Comparison of ENCODE assay signal across 8 mouse cellular contexts in the genomic region with DNA sequence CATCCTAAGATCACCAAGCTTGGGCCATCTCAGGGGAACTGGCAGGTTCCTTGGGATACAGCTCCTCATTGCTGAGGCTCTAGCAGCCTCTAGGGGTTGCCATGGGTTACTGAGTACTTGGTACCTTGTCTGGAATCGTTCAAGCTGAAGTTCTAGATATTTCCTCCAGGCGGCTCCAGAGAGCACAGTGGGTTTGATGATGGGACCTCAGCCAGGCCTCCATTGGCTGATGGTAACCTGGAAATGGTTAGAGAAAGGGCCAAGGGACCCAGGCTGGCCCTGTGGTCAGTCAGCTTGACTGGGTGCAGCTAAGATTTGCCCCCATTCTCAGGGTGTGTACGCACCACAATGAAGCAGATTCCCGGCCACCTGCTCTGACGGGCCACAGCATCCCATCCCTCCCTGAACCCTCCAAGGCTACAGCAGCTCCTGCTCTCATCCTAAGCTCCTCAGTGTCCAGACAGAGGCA.
DNase-seq lines count a peak whose midpoint lies in the region; ATAC-seq and TF ChIP-seq lines count a peak whose summit lies in the region.

No protein-coding gene starts in this region.

- no peak overlapping the region for H3K9ac ChIP-seq in embryonic facial prominence, embryonic 12.5 days
- no peak overlapping the region for H3K9ac ChIP-seq in midbrain, embryonic 14.5 days (replicated peaks; ENCODE audit: low read length)

- WGBS in embryonic facial prominence, embryonic 12.5 days, result 57% methylated on average over 5 of the region's 5 CpGs
- WGBS in kidney, adult 2 months, result 59% methylated on average over 5 of the region's 5 CpGs
- WGBS in limb, embryonic 10.5 days, result 58% methylated on average over 5 of the region's 5 CpGs
- WGBS in midbrain, embryonic 14.5 days, result 51% methylated on average over 5 of the region's 5 CpGs

- no peak for TF ChIP-seq POLR2A in kidney, adult 2 months (IDR thresholded peaks at IDR 0.05; ENCODE audit: low read depth, low read length)

- peak; percentile 95 for TF ChIP-seq CTCF in kidney, adult 2 months (conservative IDR thresholded peaks at IDR 0.05; ENCODE audit: insufficient read depth, insufficient read length, low read depth, low read length)

- no peaks in the 10 kb centered on the region for H3K36me3 ChIP-seq in embryonic facial prominence, embryonic 12.5 days
- H3K36me3 ChIP-seq in kidney, adult 2 months (ENCODE audit: control insufficient read depth, insufficient read depth, low read length), result no peaks in the 10 kb centered on the region
- H3K36me3 ChIP-seq in limb, embryonic 10.5 days, result no peaks in the 10 kb centered on the region
- no peaks in the 10 kb centered on the region for H3K36me3 ChIP-seq in midbrain, embryonic 14.5 days (ENCODE audit: control insufficient read depth, insufficient read depth, low read length)

- peak; percentile 73 for DNase-seq in 416B (ENCODE audit: low read depth)
- DNase-seq in adrenal gland, postnatal 10 days, result peak; percentile 78
- peak; percentile 83 for DNase-seq in heart, adult 8-10 months (ENCODE audit: low spot score)
- peak; percentile 91 for DNase-seq in kidney, adult 2 months
- DNase-seq in limb, embryonic 10.5 days (ENCODE audit: low spot score), result peak; percentile 69
- peak; percentile 77 for DNase-seq in midbrain, embryonic 14.5 days
- DNase-seq in spleen, postnatal 4 days (ENCODE audit: low spot score in 2 of 2), result peak; percentile 46 to 70

- H3K9me3 ChIP-seq in embryonic facial prominence, embryonic 12.5 days, result no peaks in the 10 kb centered on the region
- no peaks in the 10 kb centered on the region for H3K9me3 ChIP-seq in limb, embryonic 10.5 days (replicated peaks)
- H3K9me3 ChIP-seq in midbrain, embryonic 14.5 days (ENCODE audit: control insufficient read depth, low read length), result no peaks in the 10 kb centered on the region

- no peak overlapping the region for H3K4me2 ChIP-seq in embryonic facial prominence, embryonic 12.5 days (replicated peaks)
- no peak overlapping the region for H3K4me2 ChIP-seq in midbrain, embryonic 14.5 days (ENCODE audit: low read length)

- ATAC-seq in embryonic facial prominence, embryonic 12.5 days (ENCODE audit: insufficient number of reproducible peaks, insufficient read depth, low FRiP score, low TSS enrichment), result 0 out of 2 replicates have a peak, but pooled peaks have one; percentile 35
- ATAC-seq in midbrain, embryonic 14.5 days (ENCODE audit: low FRiP score, low TSS enrichment), result peak; percentile 34; the same call in 1 of the 2 replicates

- no peak overlapping the region for H3K4me3 ChIP-seq in embryonic facial prominence, embryonic 12.5 days
- no peak overlapping the region for H3K4me3 ChIP-seq in kidney, adult 2 months (ENCODE audit: insufficient read depth, low read depth, low read length)
- H3K4me3 ChIP-seq in limb, embryonic 10.5 days, result no peak overlapping the region
- no peak overlapping the region for H3K4me3 ChIP-seq in midbrain, embryonic 14.5 days (replicated peaks; ENCODE audit: low read depth, low read length)

- H3K4me1 ChIP-seq in embryonic facial prominence, embryonic 12.5 days, result no peaks in the 10 kb centered on the region
- no peaks in the 10 kb centered on the region for H3K4me1 ChIP-seq in kidney, adult 2 months (ENCODE audit: control insufficient read depth, insufficient read depth, low read length)
- peaks cover 5% of the 10 kb centered on the region; the same call in 1 of the 2 replicates for H3K4me1 ChIP-seq in limb, embryonic 10.5 days
- peaks cover 14% of the 10 kb centered on the region for H3K4me1 ChIP-seq in midbrain, embryonic 14.5 days (ENCODE audit: control insufficient read depth, insufficient read depth, low read length)

- no peaks in the 10 kb centered on the region for H3K27me3 ChIP-seq in embryonic facial prominence, embryonic 12.5 days
- no peaks in the 10 kb centered on the region for H3K27me3 ChIP-seq in kidney, adult 2 months (replicated peaks; ENCODE audit: control insufficient read depth, insufficient read depth, low read length)
- no peaks in the 10 kb centered on the region for H3K27me3 ChIP-seq in limb, embryonic 10.5 days (ENCODE audit: low read depth, poor library complexity, severe bottlenecking)
- no peaks in the 10 kb centered on the region for H3K27me3 ChIP-seq in midbrain, embryonic 14.5 days (ENCODE audit: control insufficient read depth, insufficient read depth, low read length)

- H3K27ac ChIP-seq in embryonic facial prominence, embryonic 12.5 days, result no peak overlapping the region
- no peak overlapping the region for H3K27ac ChIP-seq in kidney, adult 2 months (ENCODE audit: insufficient read depth, low read depth, low read length)
- no peak overlapping the region for H3K27ac ChIP-seq in limb, embryonic 10.5 days
- no peak overlapping the region for H3K27ac ChIP-seq in midbrain, embryonic 14.5 days (replicated peaks; ENCODE audit: low read depth, low read length)
